Mouse (Mus musculus) CD4-positive helper T cell, adult 2 months (primary cell): ENCODE results near the gene Col4a2.

ENCODE experiments used
- DNase-seq: peaks from one replicate; pipeline ENCODE4 v3.0.0-alpha.2; 2012; ENCODE audit warnings: low read depth, missing footprints, low spot score

The Col4a2 gene

GRCm38 (mm10) chr8:11411504-11412124, 99.0 kb downstream of the Col4a2 start:
- DNase-seq, result no peak

- no peak for DNase-seq
Measured at GRCm38 (mm10) chr8:11412450-11412849, 99.8 kb downstream of the Col4a2 start.

GRCm38 (mm10) chr8:11414304-11414703, 101.7 kb downstream of the Col4a2 start:
- no peak for DNase-seq

DNA sequence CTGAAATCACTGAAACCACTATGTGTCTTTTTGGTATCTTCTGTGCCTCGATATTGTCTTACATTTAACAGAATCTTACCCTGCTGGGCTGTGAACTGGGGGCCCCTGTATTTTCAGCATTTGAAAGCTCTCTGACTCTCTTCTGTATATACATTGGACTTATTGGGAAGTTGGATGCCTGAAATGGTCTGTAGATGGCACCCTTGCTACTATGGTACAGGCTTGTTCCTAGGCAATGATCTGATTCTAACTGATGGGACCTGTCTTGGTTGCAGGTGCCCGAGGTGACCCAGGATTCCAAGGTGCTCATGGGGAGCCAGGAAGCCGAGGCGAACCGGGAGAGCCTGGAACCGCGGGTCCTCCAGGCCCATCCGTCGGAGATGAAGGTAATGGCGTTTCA, 102.5 kb downstream of the Col4a2 start:
- no peak for DNase-seq

DNA sequence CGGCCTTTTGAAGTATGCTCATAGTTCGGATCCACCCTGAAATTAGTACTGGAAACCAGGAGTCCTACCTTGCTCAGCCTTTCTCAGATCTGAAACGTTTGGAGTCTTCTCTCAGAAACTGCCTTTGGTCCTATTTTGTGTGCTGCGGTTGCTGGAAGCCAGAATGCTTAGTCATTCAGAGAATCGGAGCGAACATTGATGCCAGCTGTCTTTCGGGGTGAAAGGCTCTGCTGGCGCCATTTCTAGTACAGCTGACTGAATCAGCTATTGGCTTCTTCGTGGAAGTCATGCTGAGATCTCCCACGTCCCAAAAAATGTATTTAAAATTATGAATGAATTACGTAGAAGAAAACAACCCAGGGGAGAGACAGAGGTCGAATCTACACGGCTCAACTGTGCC, 105.2 kb downstream of the Col4a2 start:
- DNase-seq, result no peak

DNA sequence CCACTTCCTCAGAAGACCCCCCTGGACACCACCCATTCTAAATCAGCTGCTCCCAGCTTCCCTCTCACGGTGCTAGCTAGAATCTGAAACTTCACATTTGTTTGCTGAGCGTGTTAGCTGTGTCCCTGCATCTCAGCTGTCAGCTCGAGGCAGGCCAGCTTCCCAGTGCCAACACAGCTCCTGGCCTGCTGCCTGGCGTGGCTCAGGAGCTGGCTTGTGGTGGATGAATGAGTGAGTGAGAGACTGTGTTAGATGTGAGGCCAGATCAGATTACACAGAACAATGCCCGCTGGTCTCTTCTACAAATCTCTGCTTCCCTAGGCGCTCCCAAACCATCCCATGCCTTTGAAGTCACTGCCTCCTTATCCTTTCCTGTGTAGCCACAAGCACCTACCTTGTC, 106.6 kb downstream of the Col4a2 start:
- DNase-seq, result no peak

DNA sequence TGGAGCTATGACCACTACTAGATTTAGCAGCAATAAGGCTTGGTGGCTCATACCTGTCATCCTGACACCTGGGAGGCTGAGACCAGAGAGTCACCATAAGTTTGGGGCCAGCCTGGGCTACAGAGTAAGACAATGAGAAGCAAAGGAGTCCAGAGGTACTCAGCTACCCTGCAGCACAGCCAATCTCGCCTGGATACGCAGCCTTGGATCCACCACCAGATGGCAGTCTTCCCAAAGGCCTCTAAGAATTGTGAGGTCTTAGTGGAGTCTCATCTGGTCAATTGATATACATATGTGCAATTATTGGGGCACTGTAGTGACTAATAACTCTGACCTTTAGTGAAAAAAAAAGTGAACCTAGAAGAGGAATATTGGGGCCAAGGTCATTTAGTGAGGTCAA, 107.0 kb downstream of the Col4a2 start:
- DNase-seq, result peak; percentile 63

DNA sequence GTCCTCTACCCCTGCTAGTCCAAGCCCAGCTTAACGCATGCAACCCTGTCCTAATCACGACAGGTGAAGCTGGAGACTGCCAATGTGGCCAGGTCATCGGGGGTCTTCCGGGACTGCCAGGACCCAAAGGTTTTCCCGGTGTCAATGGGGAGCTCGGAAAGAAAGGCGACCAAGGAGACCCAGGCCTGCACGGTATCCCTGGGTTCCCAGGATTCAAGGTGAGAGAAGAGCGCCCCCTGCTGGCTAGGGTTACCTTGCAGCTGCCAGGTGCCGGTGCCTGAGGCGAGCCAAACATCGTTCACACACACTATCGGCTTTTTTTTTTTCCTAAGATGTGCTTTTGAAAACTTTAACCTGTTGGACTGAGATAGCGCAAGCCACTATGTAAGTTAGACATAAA, 108.5 kb downstream of the Col4a2 start:
- DNase-seq, result peak; percentile 31

DNA sequence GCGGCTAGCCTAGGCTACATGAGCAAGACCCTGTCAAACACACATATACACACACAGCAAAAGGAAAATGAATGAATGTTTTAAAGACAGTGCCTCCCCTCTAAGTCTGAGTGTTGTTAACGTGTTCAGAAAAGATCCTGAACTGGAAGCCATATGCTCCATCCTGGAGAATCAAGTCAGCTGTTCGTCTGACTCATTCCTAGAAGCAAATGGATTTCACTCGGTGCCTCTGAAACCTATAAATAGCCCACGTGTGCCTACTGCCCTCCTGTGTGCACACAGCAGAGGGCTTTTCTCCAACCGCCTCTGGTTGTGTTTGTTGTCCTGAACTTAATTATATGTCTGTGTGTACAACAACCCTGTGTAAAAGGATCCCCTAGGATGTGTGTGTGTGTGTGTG, 109.4 kb downstream of the Col4a2 start:
- DNase-seq, result no peak

GRCm38 (mm10) chr8:11423091-11423490, 110.5 kb downstream of the Col4a2 start:
- DNase-seq, result no peak

DNA sequence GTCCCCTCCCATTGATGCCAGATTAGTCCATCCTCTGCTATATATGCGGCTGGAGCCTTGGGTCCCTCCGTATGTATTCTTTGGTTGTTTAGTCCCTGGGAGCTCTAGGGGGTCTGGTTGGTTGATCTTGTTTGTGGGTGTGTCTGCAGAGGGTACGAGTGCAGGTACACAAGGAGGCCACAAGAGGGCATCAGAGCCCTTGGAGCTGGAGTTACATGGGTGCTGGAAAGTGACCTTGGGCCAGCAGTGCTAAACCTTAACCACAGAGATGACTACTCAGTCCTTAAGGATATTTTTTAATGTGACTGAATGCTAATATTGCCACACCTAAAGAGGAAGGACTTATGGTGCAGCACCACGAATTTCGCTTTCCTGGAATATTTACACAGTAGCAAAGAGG, 118.1 kb downstream of the Col4a2 start:
- DNase-seq, result peak; percentile 16

DNA sequence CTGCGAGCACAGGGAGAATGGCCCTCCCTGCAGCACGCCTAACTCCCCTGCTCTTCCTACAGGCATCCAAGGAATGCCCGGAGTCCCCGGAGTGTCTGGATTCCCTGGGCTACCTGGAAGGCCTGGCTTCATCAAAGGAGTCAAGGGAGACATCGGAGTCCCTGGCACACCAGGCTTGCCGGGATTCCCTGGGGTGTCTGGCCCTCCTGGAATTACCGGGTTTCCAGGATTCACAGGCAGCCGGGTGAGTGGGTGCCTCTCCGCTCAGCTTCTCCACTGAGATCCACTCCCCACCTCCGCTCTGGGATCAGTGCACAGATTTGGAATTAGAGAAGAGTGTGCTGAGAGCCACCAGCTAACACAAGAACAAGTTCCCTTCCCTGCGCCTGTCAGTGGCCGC, 125.3 kb downstream of the Col4a2 start:
- DNase-seq, result no peak

DNA sequence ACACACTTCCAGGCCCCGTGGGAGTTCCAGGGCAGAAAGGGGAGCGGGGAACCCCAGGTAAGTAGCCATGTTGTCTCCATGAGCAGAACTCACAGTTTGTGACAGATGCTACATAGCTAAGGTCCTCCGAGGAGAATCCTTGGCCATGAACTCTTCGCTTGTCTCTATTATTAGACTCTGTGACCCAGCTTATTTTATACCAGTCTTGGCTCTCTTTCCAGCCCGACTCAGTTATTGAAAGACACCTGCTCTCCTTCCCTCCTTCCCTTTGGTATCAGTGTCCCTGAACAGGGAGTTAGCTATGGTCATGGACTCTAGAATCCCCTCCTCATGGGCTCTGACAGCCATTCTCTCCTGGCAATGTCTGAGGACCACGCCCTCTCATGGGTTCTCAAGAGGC, 128.7 kb downstream of the Col4a2 start:
- DNase-seq, result no peak

GRCm38 (mm10) chr8:11443611-11444010, 131.0 kb downstream of the Col4a2 start:
- DNase-seq, result no peak

DNA sequence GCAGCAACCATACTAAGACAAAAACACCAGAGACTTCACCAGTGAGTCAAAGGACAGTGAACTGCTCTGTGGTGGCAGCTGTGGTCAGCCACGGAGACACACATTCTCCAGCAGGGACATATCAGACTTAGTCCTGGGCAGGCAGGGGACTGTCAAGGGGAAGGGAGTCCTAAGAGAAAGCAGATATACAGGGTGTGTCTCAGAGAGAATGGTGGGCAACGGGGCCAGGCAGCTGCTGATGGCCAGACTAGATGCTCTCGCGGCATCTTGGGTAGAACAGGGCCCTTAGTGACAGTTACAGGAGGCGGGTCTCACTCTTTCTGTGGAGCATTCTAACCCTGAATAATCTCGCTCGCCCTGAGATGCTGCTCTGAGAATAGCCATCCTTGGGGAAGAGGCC, 131.6 kb downstream of the Col4a2 start:
- DNase-seq, result no peak

- DNase-seq, result no peak
Measured at GRCm38 (mm10) chr8:11445790-11446189, 133.2 kb downstream of the Col4a2 start.

- DNase-seq, result no peak
Measured at GRCm38 (mm10) chr8:11447910-11448570, 135.4 kb downstream of the Col4a2 start.

- peak; percentile 23 for DNase-seq
Measured at GRCm38 (mm10) chr8:11450184-11451113, 137.8 kb downstream of the Col4a2 start.

DNA sequence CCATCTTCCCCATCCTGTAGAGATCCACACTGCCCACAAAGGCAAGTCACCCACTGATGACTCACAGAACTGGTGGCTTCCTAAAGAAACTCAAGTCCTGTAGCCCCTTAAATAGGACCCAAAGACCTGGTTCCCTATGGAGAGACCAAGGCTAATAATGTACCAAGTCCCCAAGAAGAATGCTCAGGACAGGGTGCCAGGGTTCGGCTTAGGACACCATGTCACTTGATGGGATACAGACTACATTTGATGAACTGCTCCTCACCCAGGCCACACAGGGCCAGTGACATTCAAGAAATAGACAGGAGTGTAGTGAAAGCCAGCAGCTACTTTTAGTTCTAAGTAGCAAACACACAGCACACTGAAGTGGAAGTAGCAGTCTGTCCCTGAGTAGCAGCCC, 139.5 kb downstream of the Col4a2 start:
- DNase-seq, result no peak

DNA sequence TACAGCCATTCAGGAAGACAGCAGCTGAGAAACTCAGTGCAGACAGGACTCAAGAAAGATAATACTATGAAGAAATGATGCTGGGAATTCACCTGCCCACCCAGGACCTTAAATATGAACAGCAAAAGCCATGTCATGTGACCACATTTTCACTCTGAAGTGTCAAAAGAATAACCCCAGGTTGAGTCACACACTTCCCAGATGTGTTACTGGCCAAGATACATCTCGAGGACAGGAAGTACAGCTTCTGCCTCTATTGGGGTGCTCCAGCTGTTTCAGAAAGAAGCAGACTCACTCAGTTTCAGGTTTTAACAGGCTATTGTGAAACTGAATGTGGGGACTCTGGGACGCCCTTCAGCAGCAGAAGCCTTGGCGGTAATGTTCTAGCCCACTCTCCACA, 140.0 kb downstream of the Col4a2 start:
- peak; percentile 47 for DNase-seq

DNA sequence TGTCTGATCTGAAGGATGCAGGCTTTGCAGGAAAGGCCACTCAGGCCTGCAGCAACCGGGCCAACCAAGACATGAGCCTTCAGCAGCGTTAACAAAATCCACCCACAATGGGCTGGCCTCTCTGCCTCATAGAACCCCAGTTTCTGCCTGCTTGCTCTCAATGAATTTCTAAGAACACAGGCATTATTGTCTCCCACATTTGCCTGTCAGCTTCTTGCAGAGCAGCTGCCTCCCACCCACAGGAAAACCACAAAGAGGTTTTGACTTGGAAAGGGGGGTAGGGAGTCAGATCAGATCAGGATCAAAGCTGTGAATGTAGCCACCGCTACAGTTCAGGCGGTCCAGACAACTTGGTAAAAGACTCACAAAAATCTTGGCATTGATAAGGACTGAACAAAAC, 140.4 kb downstream of the Col4a2 start:
- DNase-seq, result peak; percentile 29

- no peak for DNase-seq
Measured at GRCm38 (mm10) chr8:11454228-11454627, 141.6 kb downstream of the Col4a2 start.

GRCm38 (mm10) chr8:11457278-11457677, 144.7 kb downstream of the Col4a2 start:
- DNase-seq, result no peak
